Comparison of ENCODE assay signal across 11 mouse cellular contexts in the genomic region with DNA sequence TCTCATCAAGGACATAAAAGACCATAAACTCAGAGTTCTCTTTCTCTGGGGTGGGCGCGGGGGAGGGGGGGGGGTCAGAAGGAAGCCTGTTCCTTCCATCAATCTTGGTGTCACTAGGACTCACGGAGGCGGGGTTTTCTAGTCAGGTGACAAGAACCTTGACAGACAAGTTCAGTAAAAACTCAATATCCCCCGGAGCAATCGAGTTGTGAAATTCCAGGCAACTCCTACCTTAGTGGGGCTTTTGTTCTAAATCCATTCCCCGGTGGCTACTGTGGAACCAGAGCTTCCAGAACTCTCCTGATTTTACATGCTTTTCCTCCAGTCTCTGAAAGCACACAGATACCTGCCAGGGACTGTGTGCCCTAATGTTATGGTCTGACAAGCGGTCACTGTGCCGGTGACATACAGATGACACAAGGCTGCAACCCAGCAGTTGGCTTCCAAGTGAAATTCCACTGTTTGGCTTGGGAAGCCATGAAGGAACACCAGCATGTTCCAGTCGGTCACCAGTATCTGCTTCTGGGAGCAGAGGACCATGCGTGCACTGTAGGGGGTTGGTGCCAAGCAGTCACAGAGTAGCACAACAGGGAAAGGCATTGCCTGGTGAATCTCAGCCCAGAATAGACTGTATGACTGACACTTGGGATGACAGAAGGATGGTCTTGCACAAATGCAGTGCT. TPM values are rescaled to one million over a fixed set of nuclear protein-coding genes. Genes with fewer than 3 reads are reported as not detected.
DNase-seq lines count a peak whose midpoint lies in the region; ATAC-seq and TF ChIP-seq lines count a peak whose summit lies in the region.
"Had no signal": no experiment of that assay in that cellular context is flagged by ENCODE, and none has a peak within 500 bp of the region (broad histone marks: within the 10 kb centered on the region; RNA-seq: fewer than 3 reads in every experiment).

No protein-coding gene starts in this region.

- 0 out of 2 replicates have a peak overlapping the region, but pooled peaks have one; percentile 19 for H3K4me2 ChIP-seq in kidney, embryonic 15.5 days
- H3K4me2 ChIP-seq in embryonic facial prominence, embryonic 11.5 days (ENCODE audit: low read depth, low read length) = no peak overlapping the region
- no peak overlapping the region for H3K4me2 ChIP-seq in heart, postnatal 0 days (ENCODE audit: low read depth, low read length)
- H3K4me2 ChIP-seq in liver, embryonic 12.5 days = 0 out of 2 replicates have a peak overlapping the region, but pooled peaks have one; percentile 9

- ATAC-seq in kidney, embryonic 15.5 days (replicated peaks; ENCODE audit: low FRiP score) = no peak
- ATAC-seq in embryonic facial prominence, embryonic 11.5 days (replicated peaks; ENCODE audit: insufficient number of reproducible peaks, low FRiP score, low TSS enrichment, low read depth) = no peak
- no peak for ATAC-seq in heart, postnatal 0 days (ENCODE audit: insufficient read depth, low read depth)
- no peak for ATAC-seq in liver, embryonic 12.5 days
- ATAC-seq: forebrain, postnatal 0 days had no signal

- H3K36me3 ChIP-seq in kidney, embryonic 15.5 days = no peaks in the 10 kb centered on the region
- H3K36me3 ChIP-seq in embryonic facial prominence, embryonic 11.5 days (replicated peaks; ENCODE audit: control insufficient read depth, insufficient read depth, low read depth, low read length) = no peaks in the 10 kb centered on the region
- no peaks in the 10 kb centered on the region for H3K36me3 ChIP-seq in heart, postnatal 0 days (replicated peaks; ENCODE audit: control insufficient read depth, insufficient read depth, low read length)
- H3K36me3 ChIP-seq in liver, embryonic 12.5 days = peaks cover 30% of the 10 kb centered on the region

- no peaks in the 10 kb centered on the region for H3K27me3 ChIP-seq in kidney, embryonic 15.5 days
- H3K27me3 ChIP-seq in embryonic facial prominence, embryonic 11.5 days (ENCODE audit: control insufficient read depth, insufficient read depth, low read length) = no peaks in the 10 kb centered on the region
- no peaks in the 10 kb centered on the region for H3K27me3 ChIP-seq in heart, postnatal 0 days (ENCODE audit: control insufficient read depth, insufficient read depth, low read length)
- no peaks in the 10 kb centered on the region for H3K27me3 ChIP-seq in liver, embryonic 12.5 days (replicated peaks)

- no peak for TF ChIP-seq EP300 in heart, postnatal 0 days (IDR thresholded peaks at IDR 0.05; ENCODE audit: low read depth)

- H3K9me3 ChIP-seq in kidney, embryonic 15.5 days (replicated peaks) = no peaks in the 10 kb centered on the region
- H3K9me3 ChIP-seq in embryonic facial prominence, embryonic 11.5 days (replicated peaks; ENCODE audit: control insufficient read depth, low read length) = no peaks in the 10 kb centered on the region
- no peaks in the 10 kb centered on the region for H3K9me3 ChIP-seq in heart, postnatal 0 days (replicated peaks; ENCODE audit: control insufficient read depth, low read length)
- no peaks in the 10 kb centered on the region for H3K9me3 ChIP-seq in liver, embryonic 12.5 days (replicated peaks)

- peaks cover 75% of the 10 kb centered on the region for H3K4me1 ChIP-seq in kidney, embryonic 15.5 days
- no peaks in the 10 kb centered on the region; the same call in 1 of the 2 replicates for H3K4me1 ChIP-seq in embryonic facial prominence, embryonic 11.5 days (ENCODE audit: control insufficient read depth, insufficient read depth, low read length)
- peaks cover 42% of the 10 kb centered on the region for H3K4me1 ChIP-seq in heart, postnatal 0 days (ENCODE audit: control insufficient read depth, insufficient read depth)
- H3K4me1 ChIP-seq in liver, embryonic 12.5 days = peaks cover 84% of the 10 kb centered on the region

- H3K27ac ChIP-seq in kidney, embryonic 15.5 days = peak overlapping the region; percentile 73
- H3K27ac ChIP-seq in embryonic facial prominence, embryonic 11.5 days (replicated peaks; ENCODE audit: low read depth, low read length) = no peak overlapping the region
- H3K27ac ChIP-seq in heart, postnatal 0 days (ENCODE audit: low read depth) = 0 out of 2 replicates have a peak overlapping the region, but pooled peaks have one; percentile 26
- 0 out of 2 replicates have a peak overlapping the region, but pooled peaks have one; percentile 1 for H3K27ac ChIP-seq in liver, embryonic 12.5 days

- DNase-seq in kidney, adult 9 months = no peak
- DNase-seq in embryonic facial prominence, embryonic 11.5 days (ENCODE audit: low spot score) = peak; percentile 30
- DNase-seq in heart, postnatal 0 days (ENCODE audit: low spot score) = no peak
- DNase-seq in layer of hippocampus, postnatal 10 days (ENCODE audit: low spot score in 2 of 2) = no peak
- DNase-seq in B cell, adult 2 months = no peak
- DNase-seq: forebrain, postnatal 0 days; lung, postnatal 4 days; right cerebral cortex, postnatal 4 days; thymus, adult 18-20 months had no signal

- TF ChIP-seq CTCF in heart, postnatal 0 days (IDR thresholded peaks at IDR 0.05; ENCODE audit: low read depth) = no peak

- no peak overlapping the region for H3K9ac ChIP-seq in kidney, embryonic 15.5 days
- H3K9ac ChIP-seq in embryonic facial prominence, embryonic 11.5 days (replicated peaks; ENCODE audit: low read length) = no peak overlapping the region; the same call in 1 of the 2 replicates
- H3K9ac ChIP-seq in heart, postnatal 0 days (replicated peaks; ENCODE audit: low read depth, low read length) = no peak overlapping the region
- 0 out of 2 replicates have a peak overlapping the region, but pooled peaks have one; percentile 4 for H3K9ac ChIP-seq in liver, embryonic 12.5 days
- H3K9ac ChIP-seq: forebrain, postnatal 0 days had no signal

- H3K4me3 ChIP-seq in kidney, embryonic 15.5 days (replicated peaks) = no peak overlapping the region
- H3K4me3 ChIP-seq in embryonic facial prominence, embryonic 11.5 days (ENCODE audit: low read depth, low read length) = no peak overlapping the region
- H3K4me3 ChIP-seq in heart, postnatal 0 days (ENCODE audit: low read depth, low read length) = no peak overlapping the region
- no peak overlapping the region for H3K4me3 ChIP-seq in liver, embryonic 12.5 days

- WGBS in kidney, embryonic 15.5 days = 40% methylated on average over 11 of the region's 11 CpGs
- 60% methylated on average over 11 of the region's 11 CpGs for WGBS in embryonic facial prominence, embryonic 11.5 days
- 69% methylated on average over 11 of the region's 11 CpGs for WGBS in heart, postnatal 0 days
- 76% methylated on average over 11 of the region's 11 CpGs for WGBS in liver, embryonic 12.5 days (ENCODE audit: insufficient replicate concordance)

RNA-seq across cellular contexts. Expression of a gene that starts 2.8 kb away (rescaled TPM):
- polyA plus RNA-seq in kidney, embryonic 15.5 days (2015; fragmentation: Nextera tagmentation; extraction: Ambion mirVana) = 8.7 and 10.8 TPM in 2 replicates
- 3.6 and 4.1 TPM in 2 replicates for polyA plus RNA-seq in embryonic facial prominence, embryonic 11.5 days (2014; fragmentation: Nextera tagmentation; extraction: Ambion mirVana)
- total RNA-seq in heart, postnatal 0 days (2014; rRNA removed; ENCODE audit: low replicate concordance) = 13.5 and 14.5 TPM in 2 replicates
- 3.5 and 3.6 TPM in 2 replicates for polyA plus RNA-seq in heart, postnatal 0 days (2015; fragmentation: Nextera tagmentation; extraction: Ambion mirVana)
- polyA plus RNA-seq in liver, embryonic 12.5 days (2016; fragmentation: Nextera tagmentation; extraction: Ambion mirVana) = 6.9 and 8.0 TPM in 2 replicates
- total RNA-seq in layer of hippocampus, postnatal 10 days (2021) = 10 to 100 TPM; 13.3 to 13.5 TPM

Comparison
In these comparisons a context has a peak if more than half of its experiments do, and no peak if none do; other contexts are left out.
1. H3K4me2 ChIP-seq: peak in kidney, embryonic 15.5 days (single experiment) and liver, embryonic 12.5 days (single experiment); none in embryonic facial prominence, embryonic 11.5 days (single experiment) and heart, postnatal 0 days (single experiment).